Mouse (Mus musculus) ovary, postnatal 10 days (tissue): ENCODE measurements at regions not wholly inside any gene's neighbourhood (a gene's known extent, or its start where the extent isn't known, plus 50 kb on each side); places are given as distances from the start of the nearest gene placed in this dataset.

ENCODE experiments used
- DNase-seq: peaks from one replicate; pipeline ENCODE4 v3.0.0; 2022; ENCODE audit warnings: low spot score

- DNase-seq, result no peak
These were observed 253.5 kb upstream of the Kcnab2 start for GRCm38 (mm10) chr4:152731082-152731720.

GRCm38 (mm10) chr4:152729421-152729820 lies 251.8 kb upstream of the Kcnab2 start:
- no peak for DNase-seq

GRCm38 (mm10) chr4:152725881-152726280 lies 248.2 kb upstream of the Kcnab2 start:
- no peak for DNase-seq

GRCm38 (mm10) chr4:152725423-152725822 lies 247.8 kb upstream of the Kcnab2 start:
- DNase-seq, result no peak

GRCm38 (mm10) chr4:152724741-152725140 lies 247.1 kb upstream of the Kcnab2 start:
- no peak for DNase-seq

- no peak for DNase-seq
These were observed 246.4 kb upstream of the Kcnab2 start for GRCm38 (mm10) chr4:152724026-152724425.

GRCm38 (mm10) chr4:152720528-152720927 lies 242.9 kb upstream of the Kcnab2 start:
- DNase-seq, result no peak

GRCm38 (mm10) chr4:152719416-152720127 lies 241.9 kb upstream of the Kcnab2 start:
- DNase-seq, result no peak

- no peak for DNase-seq
These were observed 232.7 kb upstream of the Kcnab2 start for GRCm38 (mm10) chr4:152710339-152710738.

GRCm38 (mm10) chr4:152700217-152700616 lies 222.5 kb upstream of the Kcnab2 start:
- no peak for DNase-seq

- no peak for DNase-seq
These were observed 219.7 kb upstream of the Kcnab2 start for GRCm38 (mm10) chr4:152697247-152697960.

- no peak for DNase-seq
These were observed 214.1 kb upstream of the Kcnab2 start for GRCm38 (mm10) chr4:152691735-152692134.

GRCm38 (mm10) chr4:152691302-152691701 lies 213.6 kb upstream of the Kcnab2 start:
- no peak for DNase-seq

- DNase-seq, result no peak
These were observed 213.1 kb upstream of the Kcnab2 start for GRCm38 (mm10) chr4:152690766-152691165.

GRCm38 (mm10) chr4:152689831-152690230 lies 212.2 kb upstream of the Kcnab2 start:
- DNase-seq, result no peak

- no peak for DNase-seq
These were observed 208.9 kb upstream of the Kcnab2 start for GRCm38 (mm10) chr4:152686509-152687081.

- DNase-seq, result no peak
These were observed 196.5 kb upstream of the Kcnab2 start for GRCm38 (mm10) chr4:152674140-152674539.

GRCm38 (mm10) chr4:152663482-152663881 lies 185.8 kb upstream of the Kcnab2 start:
- no peak for DNase-seq

- DNase-seq, result no peak
These were observed 185.4 kb upstream of the Kcnab2 start for GRCm38 (mm10) chr4:152663069-152663468.

GRCm38 (mm10) chr4:152662439-152662838 lies 184.8 kb upstream of the Kcnab2 start:
- DNase-seq, result no peak

GRCm38 (mm10) chr4:152650198-152650597 lies 172.5 kb upstream of the Kcnab2 start:
- DNase-seq, result no peak

- DNase-seq, result no peak
These were observed 169.9 kb upstream of the Kcnab2 start for GRCm38 (mm10) chr4:152647620-152648019.

- DNase-seq, result no peak
These were observed 169.4 kb upstream of the Kcnab2 start for GRCm38 (mm10) chr4:152647084-152647483.
